Mouse (Mus musculus) megakaryocyte, embryonic 14.5 days (primary cell): Measurements from ENCODE around the gene Cfap206.

Source experiments
- FLI1 ChIP-seq: IDR thresholded peaks from 2 replicates; pipeline ENCODE4 v1.6.1; 2012; ENCODE audit warnings: low read length, inconsistent platforms, mixed read lengths
- GATA1 ChIP-seq: IDR thresholded peaks from 3 replicates; pipeline ENCODE4 v1.6.1; 2012; ENCODE audit warnings: mixed read lengths, low read length, inconsistent platforms, borderline replicate concordance

- no peak for TF ChIP-seq GATA1
- no peak for TF ChIP-seq FLI1
Observed at GRCm38 (mm10) chr4:34756163-34756562, 26.2 kb upstream of the Cfap206 start, which contains the start of gene Gm136.
